Mouse (Mus musculus) heart, postnatal 0 days (tissue): ENCODE data around the gene Jakmip3. TPM values are rescaled to one million over a fixed set of nuclear protein-coding genes. Genes with fewer than 3 reads are reported as not detected.

Experiments
- ATAC-seq: fragments of 200-750 bp; cut with Nextera tagmentation; 2 replicates; pipeline ENCODE4 v1.8.0; 2017; ENCODE audit warnings: low read depth, moderate number of reproducible peaks, moderate library complexity; ENCODE audit not compliant: insufficient read depth
- DNase-seq: peaks from one replicate; pipeline ENCODE4 v3.0.0-alpha.2; 2016; ENCODE audit warnings: low spot score
- H3K27ac ChIP-seq: fragments of 300-500 bp; sonication (generic); 2 replicates; pipeline ENCODE4 v1.5.1; 2014; ENCODE audit warnings: low read depth, mild to moderate bottlenecking
- H3K27me3 ChIP-seq: fragments of 300-500 bp; sonication (generic); 2 replicates; pipeline ENCODE4 v1.6.1; 2014; ENCODE audit warnings: low read length, mixed read lengths; ENCODE audit not compliant: control insufficient read depth, insufficient read depth
- H3K36me3 ChIP-seq: fragments of 300-500 bp; sonication (generic); replicated peaks from 2 replicates; pipeline ENCODE4 v1.6.1; 2014; ENCODE audit warnings: low read length, mixed read lengths; ENCODE audit not compliant: control insufficient read depth, insufficient read depth
- H3K4me1 ChIP-seq: fragments of 300-500 bp; sonication (generic); 2 replicates; pipeline ENCODE4 v1.6.1; 2014; ENCODE audit warnings: antibody characterized with exemption; ENCODE audit not compliant: control insufficient read depth, insufficient read depth
- H3K4me2 ChIP-seq: fragments of 300-500 bp; sonication (generic); 2 replicates; pipeline ENCODE4 v1.6.1; 2014; ENCODE audit warnings: low read depth, mild to moderate bottlenecking, low read length, moderate library complexity
- H3K4me3 ChIP-seq: fragments of 300-500 bp; sonication (generic); 2 replicates; pipeline ENCODE4 v1.5.1; 2014; ENCODE audit warnings: low read depth, low read length
- H3K9ac ChIP-seq: fragments of 300-500 bp; sonication (generic); replicated peaks from 2 replicates; pipeline ENCODE4 v1.6.1; 2014; ENCODE audit warnings: low read depth, low read length, mixed read lengths
- H3K9me3 ChIP-seq: fragments of 300-500 bp; sonication (generic); replicated peaks from 2 replicates; pipeline ENCODE4 v1.6.1; 2016; ENCODE audit warnings: low read length; ENCODE audit not compliant: control insufficient read depth
- CTCF ChIP-seq: IDR thresholded peaks from 2 replicates; pipeline ENCODE4 v1.5.1; 2016; ENCODE audit warnings: antibody characterized with exemption, control low read depth, low read depth
- EP300 ChIP-seq: IDR thresholded peaks from 2 replicates; pipeline ENCODE4 v1.6.1; 2016; ENCODE audit warnings: antibody characterized with exemption, low read depth
- WGBS: fragments of 180-500 bp; shearing (Covaris S2); extraction: QIAGEN DNeasy Blood & Tissue Kit; methylation state at CpG from one replicate; pipeline ENCODE4 v1.1.7; 2014; 5-methylcytosine and 5-hydroxymethylcytosine counted together
- polyA plus RNA-seq: library from polyadenylated mRNA; unstranded; fragments of >200 nt; fragmentation: Nextera tagmentation; extraction: Ambion mirVana; gene quantifications from 2 replicates; pipeline ENCODE4 v1.2.1, GENCODE M21; 2015
- total RNA-seq: library from RNA; depleted of rRNA; stranded (reverse); fragments of >200 nt; gene quantifications from 2 replicates; pipeline ENCODE4 v1.2.3, GENCODE M21; 2014; ENCODE audit warnings: low replicate concordance; rRNA removed

Jakmip3 gene
- total RNA-seq (not detected in 2 replicates), polyA plus RNA-seq (not detected in 2 replicates)

GRCm38 (mm10) chr7:138940612-138941461 is at the start of gene Jakmip3:
Jakmip3 (plus strand) TSS chr7:138940730.
- DNase-seq, result no peak
- ATAC-seq, result no peak
- Histone ChIP-seq H3K9me3 (no peaks in the 10 kb centered on the region), H3K27ac (no peak within 1 kb of the TSS), H3K4me3 (peak within 1 kb of the TSS; percentile 52), H3K36me3 (no peaks in the 10 kb centered on the region), H3K4me2 (peak within 1 kb of the TSS; percentile 76), H3K4me1 (peaks cover 4% of the 10 kb centered on the region; the same call in 1 of the 2 replicates), H3K9ac (no peak within 1 kb of the TSS), H3K27me3 (peaks cover 59% of the 10 kb centered on the region)
- TF ChIP-seq CTCF (no peak), EP300 (no peak)
- 1% methylated on average over 78 of the region's 78 CpGs for WGBS

- no peak for TF ChIP-seq EP300
- TF ChIP-seq CTCF, result no peak
- H3K4me1 ChIP-seq, result no peaks in the 10 kb centered on the region; the same call in 1 of the 2 replicates
- no peaks in the 10 kb centered on the region for H3K27me3 ChIP-seq
- peaks cover 50% of the 10 kb centered on the region for H3K36me3 ChIP-seq
- DNase-seq, result no peak
- 61% methylated on average over 2 of the region's 2 CpGs for WGBS
- no peak overlapping the region for H3K27ac ChIP-seq
- no peak for ATAC-seq
- H3K4me3 ChIP-seq, result no peak overlapping the region
- no peak overlapping the region for H3K4me2 ChIP-seq
- no peak overlapping the region for H3K9ac ChIP-seq
- no peaks in the 10 kb centered on the region for H3K9me3 ChIP-seq
Observed at GRCm38 (mm10) chr7:138898122-138898521, 42.4 kb upstream of the Jakmip3 start.

GRCm38 (mm10) chr7:138898743-138899142 is 41.8 kb upstream of the Jakmip3 start:
- no peak overlapping the region for H3K27ac ChIP-seq
- no peak for TF ChIP-seq EP300
- TF ChIP-seq CTCF, result no peak
- H3K9me3 ChIP-seq, result no peaks in the 10 kb centered on the region
- H3K4me2 ChIP-seq, result no peak overlapping the region
- WGBS, result 74% methylated on average over 4 of the region's 4 CpGs
- no peak for ATAC-seq
- no peak overlapping the region for H3K4me3 ChIP-seq
- no peak overlapping the region for H3K9ac ChIP-seq
- no peaks in the 10 kb centered on the region for H3K27me3 ChIP-seq
- no peak for DNase-seq
- H3K36me3 ChIP-seq, result peaks cover 45% of the 10 kb centered on the region
- peaks cover 2% of the 10 kb centered on the region; the same call in 1 of the 2 replicates for H3K4me1 ChIP-seq

- TF ChIP-seq EP300, result no peak
- TF ChIP-seq CTCF, result no peak
- H3K36me3 ChIP-seq, result peaks cover 4% of the 10 kb centered on the region; the same call in 1 of the 2 replicates
- no peak overlapping the region for H3K4me2 ChIP-seq
- DNase-seq (no peak), ATAC-seq (no peak)
- H3K27ac ChIP-seq, result no peak overlapping the region
- 50% methylated on average over 7 of the region's 7 CpGs for WGBS
- H3K4me1 ChIP-seq, result peaks cover 32% of the 10 kb centered on the region
- no peak overlapping the region; the same call in 1 of the 2 replicates for H3K9ac ChIP-seq
- H3K9me3 ChIP-seq, result no peaks in the 10 kb centered on the region
- H3K27me3 ChIP-seq, result no peaks in the 10 kb centered on the region
- H3K4me3 ChIP-seq, result no peak overlapping the region
Observed at GRCm38 (mm10) chr7:138903886-138904435, 36.6 kb upstream of the Jakmip3 start.

- Histone ChIP-seq H3K4me3 (peak overlapping the region; percentile 94), H3K9ac (peak overlapping the region; percentile 3; the same call in 1 of the 2 replicates), H3K27me3 (no peaks in the 10 kb centered on the region), H3K9me3 (no peaks in the 10 kb centered on the region), H3K36me3 (no peaks in the 10 kb centered on the region), H3K27ac (peak overlapping the region; percentile 94), H3K4me2 (peak overlapping the region; percentile 73), H3K4me1 (peaks cover 36% of the 10 kb centered on the region)
- DNase-seq (no peak), ATAC-seq (no peak)
- TF ChIP-seq CTCF (no peak), EP300 (no peak)
- WGBS, result 18% methylated on average over 1 of the region's 1 CpGs
Observed at GRCm38 (mm10) chr7:138906441-138906840, 34.1 kb upstream of the Jakmip3 start.
